Mouse (Mus musculus) lung, postnatal 36 days (tissue): ENCODE results near the gene Fryl.

Experiments used
- DNase-seq: peaks from one replicate; pipeline ENCODE4 v3.0.0; 2022; ENCODE audit warnings: mixed read lengths

The Fryl gene

DNA sequence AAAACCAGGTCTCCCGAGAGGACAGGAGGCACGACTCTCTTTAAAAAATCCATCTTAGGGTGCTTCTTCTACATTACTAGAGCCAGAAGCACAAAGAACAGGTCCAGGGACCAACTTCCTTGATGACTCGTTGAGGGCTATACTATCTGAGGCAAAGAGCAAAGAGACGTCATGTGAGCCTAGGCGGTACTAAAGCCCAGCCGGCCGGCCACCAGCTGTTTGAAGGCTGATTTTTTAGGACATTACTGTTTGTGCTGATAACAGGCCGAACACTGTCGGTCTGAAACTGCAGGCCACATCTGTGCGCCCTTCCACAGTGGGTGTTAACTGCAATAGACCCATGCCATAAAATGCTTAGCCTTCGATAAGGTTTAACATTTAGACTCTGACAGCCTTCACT lies 64.7 kb downstream of the Fryl start:
- no peak for DNase-seq

DNA sequence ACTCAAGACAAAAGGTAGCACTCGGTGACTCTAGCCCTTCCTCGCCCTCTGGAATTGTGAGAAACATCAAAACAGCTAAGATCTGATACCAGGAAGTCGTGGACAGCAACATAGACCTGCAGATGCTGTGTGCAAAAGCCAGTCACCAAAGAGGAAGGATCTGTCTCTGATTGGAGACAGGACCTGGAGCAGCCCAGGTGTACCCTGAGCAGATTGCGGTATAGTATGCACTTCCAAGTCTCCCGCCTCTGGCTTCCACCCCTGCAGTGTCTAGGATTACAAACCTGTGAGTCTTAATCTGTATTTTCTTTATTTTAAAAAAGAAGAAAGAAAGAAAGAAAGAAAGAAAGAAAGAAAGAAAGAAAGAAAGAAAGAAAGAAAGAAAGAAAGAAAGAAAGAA lies 66.3 kb downstream of the Fryl start:
- DNase-seq, result no peak

DNA sequence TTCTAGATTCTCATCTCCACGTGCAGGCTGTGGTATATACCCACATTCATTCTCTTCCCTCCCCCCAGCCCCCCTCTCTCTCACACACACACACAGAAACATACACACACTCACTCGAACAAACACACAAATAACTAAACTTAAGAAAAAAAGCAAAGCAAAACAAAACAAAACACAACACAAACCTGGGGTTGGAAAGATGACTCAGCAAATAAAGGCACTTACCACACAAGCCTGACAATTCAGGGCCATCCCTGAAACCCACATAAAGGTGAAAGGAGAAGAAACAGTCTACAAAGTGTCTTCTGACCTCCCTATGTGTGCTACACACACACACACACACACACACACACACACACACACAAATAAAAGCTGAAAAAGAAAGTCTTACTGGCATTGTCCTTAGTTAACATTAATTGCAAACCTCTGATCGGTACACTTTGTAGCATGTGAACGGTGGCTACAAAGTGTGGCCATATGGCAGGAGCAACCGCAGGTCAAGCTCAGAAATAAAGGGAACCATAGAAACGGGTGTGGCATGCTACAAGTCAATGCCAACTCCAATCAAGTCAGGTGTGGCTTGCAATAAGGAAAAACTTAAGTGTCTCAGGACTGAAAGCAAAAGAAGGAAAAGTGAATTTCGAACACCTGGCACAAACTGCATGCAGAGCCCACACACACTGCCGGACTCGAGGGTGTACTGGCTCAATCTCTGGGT lies 66.8 kb downstream of the Fryl start:
- peak; percentile 42 for DNase-seq

DNA sequence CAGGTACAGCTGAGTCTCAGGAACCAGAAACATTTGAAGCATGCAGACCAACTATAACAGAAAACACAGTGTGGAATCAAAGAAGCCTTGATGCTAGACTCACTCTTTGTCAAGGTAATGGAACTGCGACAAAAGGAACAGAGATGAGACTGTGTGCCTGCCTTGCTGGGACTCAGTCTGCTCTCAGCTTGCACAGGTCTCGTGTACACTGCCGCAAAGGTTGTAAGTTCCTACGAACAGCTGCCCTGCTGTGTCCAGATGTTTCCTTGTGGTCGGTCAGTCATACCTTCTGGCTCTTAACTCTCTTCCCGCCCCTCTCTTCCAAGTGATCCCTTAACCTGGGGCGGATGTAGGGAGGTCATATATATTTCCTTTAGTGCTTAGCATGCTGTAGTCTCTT lies 67.8 kb downstream of the Fryl start:
- no peak for DNase-seq

DNA sequence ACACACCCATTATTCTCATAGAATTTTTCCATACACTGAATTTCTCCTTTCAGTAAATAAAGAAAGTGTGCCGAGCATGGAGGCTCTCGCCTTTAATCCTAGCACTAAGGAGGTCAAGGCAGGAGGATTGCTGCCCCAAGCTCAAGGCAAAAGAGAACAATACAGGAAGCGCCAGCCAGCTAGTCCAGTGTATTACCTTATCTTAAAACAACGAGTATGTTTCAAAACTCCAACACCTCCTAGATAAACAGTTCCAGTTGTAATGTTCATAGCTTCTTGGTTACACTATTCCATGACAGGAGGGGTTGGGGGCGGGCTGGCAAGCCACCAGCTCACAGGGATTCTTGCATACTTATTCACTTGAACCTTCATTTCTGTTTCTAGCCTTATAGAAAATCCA lies 68.3 kb downstream of the Fryl start:
- DNase-seq, result no peak

DNA sequence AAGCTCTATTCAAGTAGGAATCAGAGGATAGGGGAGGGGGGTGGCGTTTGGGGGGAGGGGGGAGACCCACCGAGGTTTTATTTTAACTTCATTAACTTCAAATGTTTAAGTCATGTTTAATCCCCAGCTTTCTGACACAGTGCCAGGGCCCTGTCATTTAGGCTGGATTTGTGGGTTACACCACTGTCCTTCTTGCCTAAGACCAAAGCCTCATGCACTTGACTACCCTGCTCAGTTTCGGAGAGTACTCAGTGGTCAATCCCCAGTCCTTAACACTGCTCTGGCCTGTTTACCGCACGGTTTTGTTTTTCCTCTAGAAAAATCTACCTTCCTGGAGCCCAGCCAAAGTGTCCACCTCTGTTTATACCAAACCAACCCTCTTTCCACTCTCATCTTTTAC lies 69.5 kb downstream of the Fryl start:
- peak; percentile 33 for DNase-seq

DNA sequence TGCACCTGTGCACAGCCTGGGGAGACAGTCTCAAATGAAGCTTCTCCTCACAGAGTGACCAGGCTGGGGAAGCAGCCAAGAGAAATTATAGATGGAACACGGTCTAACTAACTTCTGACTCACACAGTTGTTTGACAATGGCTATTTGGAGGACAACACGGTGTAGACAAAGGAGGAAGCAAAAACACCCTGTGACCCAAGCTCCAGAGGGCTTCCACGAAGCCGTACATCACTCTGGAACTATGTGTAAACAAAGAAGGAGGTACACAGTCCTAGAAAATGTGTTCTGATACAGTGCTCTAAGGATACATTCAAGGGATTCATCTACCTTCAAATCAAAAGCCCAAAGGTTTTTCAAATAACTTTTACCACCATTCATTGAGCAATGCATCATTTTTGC lies 71.0 kb downstream of the Fryl start:
- no peak for DNase-seq

DNA sequence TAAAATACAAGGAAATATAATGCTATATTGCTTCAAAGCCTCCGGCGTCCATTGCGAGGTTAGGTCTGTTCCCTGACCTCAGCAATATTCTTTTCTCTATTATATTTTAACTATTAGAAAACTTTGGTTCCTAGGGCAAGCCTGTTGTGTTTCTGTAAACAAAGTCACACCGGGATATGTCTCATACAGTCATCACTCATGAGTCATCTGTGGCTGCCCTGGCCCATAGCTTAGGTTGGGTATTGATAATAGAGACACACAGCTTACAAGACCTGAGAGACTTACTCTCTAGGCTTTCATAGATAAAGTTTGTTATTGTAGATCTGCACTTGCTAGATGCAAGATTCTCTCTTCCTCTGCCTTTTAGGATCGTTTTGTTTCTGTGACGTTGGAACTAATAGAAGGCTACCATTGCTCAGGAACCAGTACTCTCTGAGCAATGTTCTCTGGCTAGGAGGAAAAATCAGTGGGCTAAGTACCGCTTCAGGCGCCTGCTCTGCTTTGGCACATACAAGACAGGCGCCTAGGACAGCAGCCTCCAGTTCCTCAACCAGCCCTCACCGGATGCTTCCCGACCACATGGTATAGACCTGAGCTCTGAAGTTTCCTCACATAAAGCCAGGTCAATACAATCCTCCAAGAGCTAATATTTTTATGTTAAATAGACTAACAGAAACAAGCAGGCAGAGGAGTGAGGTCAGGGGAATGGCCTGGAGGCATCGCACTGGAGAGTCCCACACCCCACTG lies 73.5 kb downstream of the Fryl start:
- no peak for DNase-seq

DNA sequence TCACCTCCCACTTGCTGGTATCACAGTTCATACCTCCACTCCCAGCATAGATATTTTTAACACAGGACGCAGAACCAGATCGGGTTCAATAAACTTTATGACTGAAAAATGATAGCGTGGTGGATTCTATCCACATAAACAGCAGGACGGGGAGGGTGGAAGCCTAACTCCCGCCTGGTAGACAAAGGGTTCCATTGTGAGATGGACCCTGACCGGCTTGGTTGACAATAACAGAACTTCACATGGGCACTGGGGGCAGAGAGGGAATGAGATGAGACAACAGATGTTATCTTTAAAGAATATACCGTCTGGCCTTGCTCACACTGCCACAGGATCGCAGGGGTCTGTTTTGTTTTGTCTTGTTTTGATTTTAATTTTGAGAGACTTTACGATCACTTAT lies 74.2 kb downstream of the Fryl start:
- DNase-seq, result no peak

DNA sequence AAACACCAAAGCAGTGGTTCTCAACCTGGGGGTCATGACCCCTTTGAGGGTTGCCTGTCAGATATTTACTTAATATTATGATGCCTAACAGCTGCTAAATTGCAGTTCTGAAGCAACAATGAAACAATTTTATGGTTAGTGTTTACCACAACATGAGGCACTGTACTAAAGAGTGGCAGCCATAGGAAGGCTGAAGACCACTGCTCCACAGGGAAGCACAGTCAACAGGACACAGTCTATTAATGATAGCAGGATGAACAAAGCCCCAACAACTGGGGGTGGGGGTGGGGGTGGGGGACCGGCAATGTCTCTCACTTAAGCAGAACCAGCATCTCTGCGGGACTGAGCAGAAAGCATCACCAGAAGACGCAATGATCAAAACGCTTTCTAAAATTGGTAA lies 80.1 kb downstream of the Fryl start:
- no peak for DNase-seq

DNA sequence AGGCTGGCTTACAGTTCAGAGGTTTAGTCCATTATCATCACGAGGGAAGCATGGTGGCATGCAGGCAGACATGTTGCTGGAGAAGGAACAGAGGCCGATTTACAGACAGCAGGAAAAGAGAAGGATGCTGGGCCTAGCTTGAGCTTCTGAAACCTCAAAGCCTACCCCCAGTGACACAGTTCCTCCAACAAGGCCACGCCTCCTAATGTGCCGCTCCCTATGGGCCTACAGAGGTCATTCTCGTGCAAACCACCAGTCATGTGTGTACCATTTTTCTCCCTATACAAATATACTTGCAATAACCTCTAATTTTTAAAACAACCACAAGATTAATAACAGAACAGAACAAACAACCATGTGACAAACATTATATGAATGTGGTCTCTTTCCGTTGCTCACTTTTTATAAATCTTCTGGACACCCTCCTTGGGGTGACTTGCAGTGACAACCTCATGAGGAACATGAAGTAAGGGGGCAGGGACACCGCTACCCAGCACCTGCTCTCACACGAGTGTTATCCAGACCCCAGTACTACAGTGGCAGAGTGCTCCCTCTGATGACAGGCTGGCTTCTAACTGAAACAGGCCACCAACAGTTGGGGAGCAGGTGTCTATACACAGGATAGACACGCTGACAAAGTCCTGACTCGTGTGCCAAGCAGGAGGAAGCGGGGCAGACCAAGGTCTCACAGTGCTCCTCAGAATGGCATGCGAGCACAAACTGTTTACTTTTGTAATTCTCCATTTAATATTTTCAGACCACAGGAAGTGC lies 80.9 kb downstream of the Fryl start:
- DNase-seq, result no peak

DNA sequence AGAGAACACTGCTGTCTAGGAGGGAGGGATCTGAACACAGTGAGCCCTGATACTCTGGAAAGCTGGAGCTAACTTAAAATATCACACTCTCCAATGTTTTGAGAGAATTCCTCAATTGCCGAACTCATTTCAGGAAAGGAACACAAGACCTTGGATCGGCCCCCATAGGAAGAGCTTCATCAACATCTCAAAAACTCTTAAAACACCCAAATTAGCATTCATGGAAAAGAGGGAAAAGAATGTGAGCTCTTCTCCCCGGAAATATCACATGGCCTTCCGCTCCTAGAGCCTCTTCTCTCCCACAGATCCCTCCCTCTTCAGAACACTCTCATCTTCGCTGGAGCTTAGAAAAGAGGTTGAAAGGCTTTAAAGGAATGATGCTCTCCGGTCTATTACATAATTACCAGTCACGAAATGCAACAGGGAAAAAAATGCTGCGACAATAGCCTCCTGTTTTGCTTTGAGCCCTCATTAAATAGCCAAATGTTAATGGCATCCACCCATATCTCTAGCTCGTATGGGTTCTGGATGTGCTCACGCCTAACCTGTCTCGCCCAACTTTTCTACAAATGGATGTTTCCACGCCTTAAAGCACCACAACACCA lies 84.4 kb downstream of the Fryl start:
- no peak for DNase-seq

DNA sequence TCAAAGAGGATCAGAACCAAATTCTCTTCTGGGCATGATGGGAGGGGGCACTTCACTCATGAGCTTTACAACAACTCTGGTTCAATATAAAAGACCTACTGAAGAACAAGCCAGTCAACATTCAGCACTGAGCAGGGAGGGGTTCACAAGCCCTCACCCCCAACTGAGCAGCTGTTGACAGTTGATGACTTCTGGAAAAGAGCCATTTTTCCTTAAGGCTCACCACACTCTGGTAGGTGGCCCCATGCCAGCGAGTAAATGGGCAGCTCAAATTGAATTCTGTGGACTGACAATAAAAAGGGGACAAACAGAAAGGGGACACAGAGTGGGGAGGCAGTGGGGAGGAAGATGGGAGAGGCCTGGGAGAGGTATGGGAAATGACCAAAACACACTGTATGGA lies 85.2 kb downstream of the Fryl start:
- DNase-seq, result no peak

DNA sequence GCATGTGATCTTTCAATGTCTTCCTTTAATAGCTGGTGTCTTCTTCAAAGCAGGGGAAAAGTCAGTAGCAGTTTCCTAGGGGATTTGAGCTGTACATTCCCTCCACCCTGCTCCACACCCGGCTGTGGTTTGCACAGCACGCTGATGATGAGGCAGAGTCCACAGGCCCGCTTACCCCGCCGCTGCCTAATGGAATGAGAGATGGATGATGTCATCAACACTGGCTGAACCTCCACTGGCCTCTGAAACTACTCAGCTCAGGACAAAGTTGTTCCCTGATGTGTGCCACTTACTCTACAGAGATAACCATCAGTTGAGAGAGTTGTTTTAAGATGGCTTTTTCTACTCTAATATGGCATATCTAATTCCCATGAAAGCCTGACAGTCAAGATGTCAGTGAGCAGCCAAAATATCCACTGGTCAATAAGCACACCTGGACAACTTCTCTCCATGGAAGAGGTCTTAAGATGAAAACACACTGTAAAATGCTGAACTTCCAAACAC lies 87.6 kb downstream of the Fryl start:
- peak; percentile 30 for DNase-seq

DNA sequence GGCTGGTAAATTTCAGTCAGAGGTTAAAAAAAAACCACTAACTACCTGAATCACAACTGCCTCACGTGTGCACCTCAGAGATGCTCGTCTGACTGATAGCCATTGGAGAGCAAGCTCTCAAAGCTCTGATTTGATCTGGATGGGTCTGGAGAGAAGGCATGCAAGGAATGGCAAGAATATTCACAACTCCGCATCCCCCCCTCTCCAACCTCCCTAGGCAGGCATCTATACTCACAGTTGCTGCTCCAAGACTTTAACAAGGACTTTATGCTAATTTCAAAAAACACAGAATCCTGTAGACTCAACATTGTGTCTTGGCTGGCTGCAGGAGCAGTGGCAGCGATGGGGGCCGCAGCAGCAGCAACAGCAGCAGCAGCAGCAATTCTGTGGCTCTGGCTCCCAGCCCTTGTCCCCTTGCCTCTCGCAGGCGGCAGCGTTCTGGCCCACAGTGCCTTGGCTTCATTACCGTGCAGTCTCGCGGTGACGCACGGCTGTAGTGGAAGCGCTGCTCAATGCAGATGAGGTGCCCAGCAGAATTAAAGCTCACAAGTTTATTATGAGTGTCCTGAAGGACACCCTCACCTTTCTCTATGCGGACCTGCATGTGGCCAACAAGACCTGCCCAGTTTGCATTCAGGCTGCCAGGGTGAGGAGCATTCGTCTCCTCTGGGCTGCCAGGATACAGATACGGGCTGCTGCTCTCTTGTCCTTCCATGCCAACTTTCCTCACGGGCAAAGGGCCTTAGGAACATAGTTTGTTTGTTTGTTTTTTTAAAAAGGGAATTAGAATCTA lies 88.2 kb downstream of the Fryl start:
- no peak for DNase-seq

DNA sequence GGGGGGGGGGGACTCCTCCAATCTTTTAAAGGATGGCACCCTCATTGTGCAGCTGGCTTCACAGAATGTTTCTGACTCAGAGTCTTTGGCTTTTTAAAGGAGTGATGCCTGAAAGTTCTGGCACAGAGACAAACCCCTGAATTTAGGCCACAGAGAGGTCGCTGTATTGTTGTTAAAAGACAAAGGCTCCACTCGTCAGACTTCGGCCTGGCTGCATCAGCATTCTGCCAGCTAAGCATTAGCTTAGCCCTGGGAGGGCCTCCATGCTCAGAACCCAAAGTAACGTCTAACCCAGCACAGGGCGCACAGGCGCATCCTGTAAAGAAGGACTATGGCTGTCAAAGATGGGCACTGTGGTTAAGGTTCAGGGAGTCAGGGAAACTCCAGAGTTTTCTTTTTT lies 92.4 kb downstream of the Fryl start:
- DNase-seq, result no peak

DNA sequence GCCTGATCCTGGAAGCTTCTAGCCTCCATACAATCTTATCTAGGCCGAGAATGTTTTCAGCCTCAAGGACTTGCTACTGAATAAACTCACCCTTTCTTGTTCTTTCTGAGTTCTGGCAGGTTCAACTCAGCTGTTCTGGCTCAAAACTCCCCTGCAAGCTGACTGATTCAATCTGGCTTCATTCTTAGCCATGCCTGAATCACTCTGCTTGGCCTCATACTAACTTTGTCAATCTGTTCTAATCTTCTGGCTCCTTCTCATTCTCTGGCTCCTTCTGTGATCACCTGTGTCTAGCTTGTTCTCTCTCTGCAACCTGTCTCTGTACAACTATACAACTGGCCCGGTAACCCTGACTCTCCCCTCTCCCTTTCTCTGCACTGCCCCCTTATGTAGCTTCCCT lies 93.9 kb downstream of the Fryl start:
- DNase-seq, result peak; percentile 45

DNA sequence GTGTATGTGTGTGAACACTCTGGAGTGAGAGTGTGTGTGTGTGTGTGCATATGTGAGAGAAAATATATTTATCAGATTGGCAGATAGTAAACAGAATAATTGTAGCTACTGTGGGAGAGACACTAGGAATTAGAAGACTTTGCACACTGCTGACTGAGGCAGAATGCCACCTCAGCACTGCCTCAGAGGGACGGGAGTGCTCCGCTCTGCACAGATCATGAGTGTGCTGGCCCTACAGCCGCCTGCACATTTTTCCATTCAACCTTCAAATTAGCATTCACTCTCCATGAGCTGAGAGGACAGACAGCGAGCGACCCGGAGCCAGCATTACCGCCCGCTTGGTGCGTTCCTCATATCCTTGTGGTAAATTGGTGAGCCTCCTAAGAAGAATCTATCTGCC lies 96.0 kb downstream of the Fryl start:
- no peak for DNase-seq

DNA sequence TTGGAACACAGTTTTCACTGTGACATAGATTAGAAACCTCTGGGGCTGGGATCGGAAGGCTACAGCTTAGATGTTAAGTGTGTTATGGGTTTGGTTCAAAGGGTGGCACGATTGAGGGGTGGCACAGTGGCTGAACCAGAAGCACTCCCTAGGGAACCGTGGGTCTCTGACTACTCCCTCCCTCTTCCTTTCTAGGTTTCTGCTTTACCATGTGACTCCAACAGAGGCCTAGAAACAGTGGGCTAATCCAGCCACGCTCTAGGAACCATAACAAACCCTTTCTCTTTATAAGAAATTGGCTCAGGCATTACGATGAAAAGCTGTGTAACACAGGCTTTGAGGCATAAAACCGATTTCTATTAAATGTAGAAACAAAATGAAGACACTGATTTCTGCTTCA lies 98.9 kb downstream of the Fryl start:
- no peak for DNase-seq

DNA sequence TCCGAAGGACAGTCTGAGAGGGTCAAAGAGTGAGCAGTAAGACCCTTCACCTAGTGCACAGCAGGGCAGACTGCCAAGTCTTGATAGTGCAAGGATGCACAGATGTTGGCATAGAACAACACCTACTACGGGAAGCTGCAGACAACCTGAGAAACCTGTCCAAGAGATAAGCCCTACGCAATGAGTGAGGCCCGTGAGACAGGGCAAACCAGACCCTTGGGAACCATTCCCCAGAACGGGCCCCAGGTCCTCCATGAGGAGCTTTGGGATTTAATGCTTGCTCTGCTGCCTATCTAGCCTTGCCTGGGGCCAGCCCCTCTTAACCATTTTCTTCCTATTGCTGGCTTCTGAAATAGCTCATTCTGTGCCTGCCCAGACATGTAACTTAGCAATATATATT lies 99.4 kb downstream of the Fryl start:
- no peak for DNase-seq

DNA sequence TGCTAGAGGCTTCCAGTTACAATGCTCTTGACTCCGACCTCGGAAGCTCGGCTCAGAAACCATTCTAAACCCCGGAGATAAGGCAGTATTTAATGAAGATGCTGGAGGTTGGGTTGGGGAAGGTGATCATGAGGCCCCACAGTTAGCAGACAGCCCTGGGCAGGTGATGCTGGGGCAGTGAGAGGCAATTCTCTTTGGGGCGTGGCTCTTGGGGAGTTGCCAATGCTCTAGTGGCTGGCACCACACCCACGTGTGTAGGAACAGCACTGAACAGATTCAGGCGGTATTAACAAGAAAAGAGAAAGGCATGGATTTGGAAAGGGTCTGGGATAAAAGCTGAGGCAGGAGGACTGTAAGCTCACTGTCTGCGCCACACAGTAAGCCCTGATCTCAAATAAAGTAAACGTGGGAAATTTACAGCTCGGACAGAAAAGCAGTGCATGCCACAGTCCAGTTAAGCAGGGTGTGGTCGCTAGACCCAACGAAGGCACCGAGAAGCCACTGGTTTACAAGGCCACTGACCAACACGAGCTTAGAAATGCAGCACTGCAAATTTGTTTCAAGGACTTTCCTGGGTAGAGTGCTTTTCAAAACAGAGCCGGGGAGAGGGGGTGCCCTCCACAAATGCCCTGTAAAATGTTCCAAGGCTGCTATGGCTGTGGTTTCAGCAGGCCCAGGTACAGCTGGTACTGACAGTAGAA lies 100.0 kb downstream of the Fryl start:
- DNase-seq, result peak; percentile 59
